Mouse (Mus musculus): ENCODE data around the gene Galk2.

- TF ChIP-seq CTCF (IDR thresholded peaks at IDR 0.05; ENCODE audit: insufficient read depth, low read depth, low read length), result no peak
- no peak for TF ChIP-seq POLR2A (IDR thresholded peaks at IDR 0.05; ENCODE audit: insufficient read depth, low read depth, low read length)
Observed at GRCm38 (mm10) chr2:126006088-126006487, 147.2 kb downstream of the Galk2 start.
